ENCODE assay signal across 8 mouse cellular contexts in the genomic region with DNA sequence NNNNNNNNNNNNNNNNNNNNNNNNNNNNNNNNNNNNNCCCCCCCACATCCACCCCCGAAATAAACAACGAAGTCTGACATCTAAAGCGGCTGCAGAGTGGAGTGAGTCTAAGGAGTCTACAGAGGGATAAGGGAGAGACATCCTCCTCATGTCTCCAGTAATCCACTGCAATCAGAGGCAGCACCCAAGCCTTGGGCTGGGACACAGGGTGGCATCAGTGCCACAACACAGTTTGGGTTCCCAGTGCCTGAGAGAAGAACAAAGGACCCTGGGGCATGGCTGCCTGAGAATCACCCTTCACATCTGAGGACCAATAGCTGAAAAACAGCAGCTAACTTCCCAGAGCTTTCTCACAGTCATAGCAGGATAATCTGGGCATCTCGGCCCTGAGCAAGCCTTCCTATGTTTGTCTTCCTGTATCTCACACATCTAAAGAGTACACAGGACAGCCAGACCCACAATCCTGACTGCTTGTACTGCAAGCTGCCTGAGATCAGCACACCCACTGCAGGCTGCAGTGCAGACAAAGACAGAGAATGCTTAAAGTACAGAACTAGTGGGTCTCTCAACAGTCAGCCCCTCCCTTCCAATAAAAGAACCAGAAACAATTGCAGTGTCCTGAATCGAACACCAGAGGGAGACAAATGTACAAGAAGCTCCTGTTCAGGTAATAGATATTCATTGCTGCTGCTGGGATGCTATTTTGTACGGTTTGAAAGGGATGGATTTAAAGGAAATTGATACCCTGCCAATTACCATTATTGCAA. TPM values are rescaled to one million over a fixed set of nuclear protein-coding genes. Genes with fewer than 3 reads are reported as not detected.
DNase-seq lines count a peak whose midpoint lies in the region; ATAC-seq and TF ChIP-seq lines count a peak whose summit lies in the region.

No protein-coding gene starts in this region.

- WGBS in liver, adult 2 months, result 37% methylated on average over 5 of the region's 6 CpGs
- 60% methylated on average over 6 of the region's 6 CpGs for WGBS in liver, embryonic 11.5 days
- 51% methylated on average over 5 of the region's 6 CpGs for WGBS in intestine, embryonic 15.5 days
- 51% methylated on average over 5 of the region's 6 CpGs for WGBS in midbrain, embryonic 11.5 days

- H3K27me3 ChIP-seq in liver, adult 2 months (ENCODE audit: control insufficient read depth, insufficient read depth, low read length), result no peaks in the 10 kb centered on the region
- H3K27me3 ChIP-seq in liver, embryonic 11.5 days (replicated peaks; ENCODE audit: control insufficient read depth, insufficient read depth, low read length), result no peaks in the 10 kb centered on the region
- no peaks in the 10 kb centered on the region for H3K27me3 ChIP-seq in intestine, embryonic 15.5 days (replicated peaks)
- H3K27me3 ChIP-seq in midbrain, embryonic 11.5 days (ENCODE audit: control insufficient read depth, insufficient read depth, low read length), result no peaks in the 10 kb centered on the region

- H3K4me2 ChIP-seq in liver, embryonic 11.5 days, result no peak overlapping the region
- no peak overlapping the region for H3K4me2 ChIP-seq in intestine, embryonic 15.5 days (replicated peaks)
- H3K4me2 ChIP-seq in midbrain, embryonic 11.5 days, result no peak overlapping the region

- H3K27ac ChIP-seq in liver, adult 2 months (replicated peaks; ENCODE audit: insufficient read depth, low read depth, low read length), result no peak overlapping the region
- no peak overlapping the region for H3K27ac ChIP-seq in liver, embryonic 11.5 days (ENCODE audit: low read depth, low read length)
- H3K27ac ChIP-seq in intestine, embryonic 15.5 days, result no peak overlapping the region
- no peak overlapping the region for H3K27ac ChIP-seq in midbrain, embryonic 11.5 days (ENCODE audit: low read depth, low read length)

- DNase-seq in liver, adult 2 months (ENCODE audit: extremely low read depth, low read depth, low spot score), result peak; percentile 31
- DNase-seq in liver, embryonic 11.5 days (ENCODE audit: low spot score), result no peak
- DNase-seq in R1 (ENCODE audit: low read depth, low spot score), result peak; percentile 71
- peak; percentile 54 for DNase-seq in embryo, embryonic 9.5 days (ENCODE audit: extremely low spot score)
- peak; percentile 96 for DNase-seq in midbrain, embryonic 11.5 days (ENCODE audit: low spot score, missing footprints)
- DNase-seq in thymus, postnatal 4 days, result peak; percentile 26
- no peak for DNase-seq in gastrocnemius, postnatal 14 days

- no peak overlapping the region for H3K9ac ChIP-seq in liver, adult 2 months (ENCODE audit: low read depth, low read length)
- H3K9ac ChIP-seq in liver, embryonic 11.5 days (ENCODE audit: low read depth, low read length), result no peak overlapping the region
- no peak overlapping the region for H3K9ac ChIP-seq in intestine, embryonic 15.5 days
- no peak overlapping the region for H3K9ac ChIP-seq in midbrain, embryonic 11.5 days (ENCODE audit: low read length)

- no peaks in the 10 kb centered on the region for H3K36me3 ChIP-seq in liver, adult 2 months (ENCODE audit: control insufficient read depth, insufficient read depth, low read length)
- no peaks in the 10 kb centered on the region for H3K36me3 ChIP-seq in liver, embryonic 11.5 days (ENCODE audit: control insufficient read depth, insufficient read depth, low read length)
- no peaks in the 10 kb centered on the region for H3K36me3 ChIP-seq in intestine, embryonic 15.5 days
- H3K36me3 ChIP-seq in midbrain, embryonic 11.5 days (ENCODE audit: control insufficient read depth, insufficient read depth, low read length), result no peaks in the 10 kb centered on the region

- no peak for TF ChIP-seq POLR2A in liver, adult 2 months (IDR thresholded peaks at IDR 0.05; ENCODE audit: extremely low read depth, insufficient read depth, low read length)

- TF ChIP-seq CTCF in liver, adult 2 months (IDR thresholded peaks at IDR 0.05; ENCODE audit: low read depth, low read length), result peak; percentile 44

- no peaks in the 10 kb centered on the region for H3K9me3 ChIP-seq in liver, embryonic 11.5 days (ENCODE audit: control insufficient read depth, low read length)
- no peaks in the 10 kb centered on the region for H3K9me3 ChIP-seq in intestine, embryonic 15.5 days
- no peaks in the 10 kb centered on the region for H3K9me3 ChIP-seq in midbrain, embryonic 11.5 days (ENCODE audit: control insufficient read depth, low read length)

- intact Hi-C loops in gastrocnemius, postnatal 14 days (cut with DNase I; ENCODE audit: low total_unique reads), result no loop called here

- no peaks in the 10 kb centered on the region for H3K4me1 ChIP-seq in liver, adult 2 months (ENCODE audit: control insufficient read depth, insufficient read depth, low read length)
- no peaks in the 10 kb centered on the region for H3K4me1 ChIP-seq in liver, embryonic 11.5 days (replicated peaks; ENCODE audit: control insufficient read depth, insufficient read depth, low read length)
- H3K4me1 ChIP-seq in intestine, embryonic 15.5 days (replicated peaks), result no peaks in the 10 kb centered on the region
- no peaks in the 10 kb centered on the region for H3K4me1 ChIP-seq in midbrain, embryonic 11.5 days (ENCODE audit: control insufficient read depth, insufficient read depth, low read length)

- no peaks in the 10 kb centered on the region for H3K79me2 ChIP-seq in liver, adult 2 months (ENCODE audit: control insufficient read depth, insufficient read depth, low read length)

- H3K4me3 ChIP-seq in liver, adult 2 months (ENCODE audit: insufficient read depth, low read depth, low read length), result no peak overlapping the region
- no peak overlapping the region for H3K4me3 ChIP-seq in liver, embryonic 11.5 days (ENCODE audit: low read depth, low read length)
- no peak overlapping the region for H3K4me3 ChIP-seq in intestine, embryonic 15.5 days (replicated peaks)
- no peak overlapping the region for H3K4me3 ChIP-seq in midbrain, embryonic 11.5 days (ENCODE audit: low read depth, low read length)

- no peak for ATAC-seq in liver, embryonic 11.5 days (replicated peaks; ENCODE audit: low FRiP score)
- ATAC-seq in intestine, embryonic 15.5 days, result 0 out of 2 replicates have a peak, but pooled peaks have one; percentile 28
- peak; percentile 82 for ATAC-seq in midbrain, embryonic 11.5 days (ENCODE audit: low FRiP score)

RNA-seq across cellular contexts. Expression of a gene that starts 54.0 kb away (rescaled TPM):
- 56.2 and 69.3 TPM in 2 replicates for total RNA-seq in liver, adult 2 months (2014; rRNA removed)
- 45.8 and 50.7 TPM in 2 replicates for polyA plus RNA-seq in liver, adult 2 months (2012; rRNA removed)
- polyA plus RNA-seq in liver, embryonic 11.5 days (2014; fragmentation: Nextera tagmentation; extraction: Ambion mirVana), result 9.0 and 13.4 TPM in 2 replicates
- polyA plus RNA-seq in intestine, embryonic 15.5 days (2015; fragmentation: Nextera tagmentation; extraction: Ambion mirVana), result 54.1 and 57.4 TPM in 2 replicates
- 10.1 and 11.8 TPM in 2 replicates for polyA plus RNA-seq in midbrain, embryonic 11.5 days (2014; fragmentation: Nextera tagmentation; extraction: Ambion mirVana)
- 10 to 100 TPM; 20.7 to 27.5 TPM for total RNA-seq in gastrocnemius, postnatal 14 days (2021)

Comparison
In these comparisons a context has a peak if more than half of its experiments do, and no peak if none do; other contexts are left out.
1. DNase-seq: peak in liver, adult 2 months (single experiment), R1 (single experiment), embryo, embryonic 9.5 days (single experiment), midbrain, embryonic 11.5 days (single experiment) and thymus, postnatal 4 days (single experiment); none in liver, embryonic 11.5 days (single experiment) and gastrocnemius, postnatal 14 days (single experiment).